Comparison of ENCODE assay signal across 21 mouse cellular contexts in the genomic region with DNA sequence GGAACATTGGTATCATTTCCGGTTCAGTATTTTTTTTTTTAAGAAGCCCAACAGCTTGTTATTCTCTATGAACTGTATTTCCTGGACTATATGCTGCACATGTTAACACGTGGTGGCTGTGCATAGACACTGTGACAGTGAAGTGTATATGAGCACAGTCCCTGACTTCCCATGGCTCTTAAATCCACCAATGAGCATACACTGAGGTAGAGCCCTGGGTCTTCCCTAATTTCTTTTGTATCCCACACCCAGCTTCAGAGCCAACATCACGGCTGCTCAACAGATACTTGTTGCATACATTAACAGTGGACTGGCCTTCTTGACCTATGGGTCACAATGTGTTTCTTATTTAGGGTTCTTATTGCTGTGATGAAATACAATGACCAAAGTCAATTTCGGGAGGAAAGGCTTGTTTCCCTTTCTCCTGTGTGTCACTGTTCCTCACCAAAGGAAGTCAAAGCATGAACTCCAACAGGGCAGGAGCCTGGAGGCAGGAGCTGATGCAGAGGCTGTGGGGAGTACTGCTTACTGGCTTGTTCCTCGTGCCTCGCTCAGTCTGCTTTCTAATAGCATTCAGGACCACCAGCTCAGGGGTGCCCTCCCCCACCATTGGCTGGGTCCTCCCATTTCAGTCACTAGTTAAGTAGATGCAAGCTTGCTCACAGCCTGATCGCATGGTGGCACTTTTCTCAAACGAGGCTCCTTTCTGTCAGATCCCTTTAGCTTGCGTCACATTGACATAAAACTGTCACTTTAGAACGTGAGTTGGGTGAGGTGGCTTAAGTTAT.
DNase-seq lines count a peak whose midpoint lies in the region; ATAC-seq lines count a peak whose summit lies in the region.
"Had no signal": no experiment of that assay in that cellular context is flagged by ENCODE, and none has a peak within 500 bp of the region (broad histone marks: within the 10 kb centered on the region; RNA-seq: fewer than 3 reads in every experiment).

No protein-coding gene starts in this region.

- ATAC-seq in midbrain, embryonic 15.5 days (replicated peaks), result no peak
- ATAC-seq in forebrain, embryonic 12.5 days (ENCODE audit: low FRiP score), result 0 out of 2 replicates have a peak, but pooled peaks have one; percentile 41
- ATAC-seq in limb, embryonic 11.5 days (ENCODE audit: insufficient number of reproducible peaks, low FRiP score, low TSS enrichment, low read depth), result no peak
- ATAC-seq: inflammation-experienced regulatory T-cells, adult 6 months; liver, embryonic 12.5 days had no signal

- no peaks in the 10 kb centered on the region for H3K27me3 ChIP-seq in midbrain, embryonic 10.5 days (ENCODE audit: low read depth, poor library complexity, severe bottlenecking)
- H3K27me3 ChIP-seq in midbrain, embryonic 15.5 days (replicated peaks), result no peaks in the 10 kb centered on the region
- no peaks in the 10 kb centered on the region for H3K27me3 ChIP-seq in forebrain, embryonic 12.5 days
- no peaks in the 10 kb centered on the region for H3K27me3 ChIP-seq in limb, embryonic 11.5 days (ENCODE audit: control insufficient read depth, insufficient read depth, low read length)
- H3K27me3 ChIP-seq: CH12.LX; embryonic facial prominence, embryonic 13.5 days; liver, embryonic 12.5 days; midbrain, embryonic 12.5 days had no signal

- no peak overlapping the region for H3K4me2 ChIP-seq in midbrain, embryonic 15.5 days
- H3K4me2 ChIP-seq in forebrain, embryonic 12.5 days, result no peak overlapping the region
- H3K4me2 ChIP-seq in limb, embryonic 11.5 days (ENCODE audit: low read depth, severe bottlenecking), result no peak overlapping the region
- H3K4me2 ChIP-seq: embryonic facial prominence, embryonic 13.5 days; liver, embryonic 12.5 days; midbrain, embryonic 12.5 days had no signal

- H3K4me1 ChIP-seq in midbrain, embryonic 10.5 days, result peaks cover 8% of the 10 kb centered on the region
- H3K4me1 ChIP-seq in midbrain, embryonic 15.5 days, result no peaks in the 10 kb centered on the region
- peaks cover 4% of the 10 kb centered on the region; the same call in 1 of the 2 replicates for H3K4me1 ChIP-seq in forebrain, embryonic 12.5 days
- peaks cover 10% of the 10 kb centered on the region for H3K4me1 ChIP-seq in limb, embryonic 11.5 days (ENCODE audit: control insufficient read depth, insufficient read depth, low read length)
- H3K4me1 ChIP-seq: liver, embryonic 12.5 days had no signal

- H3K9ac ChIP-seq in midbrain, embryonic 15.5 days, result no peak overlapping the region
- H3K9ac ChIP-seq in forebrain, embryonic 12.5 days, result no peak overlapping the region
- H3K9ac ChIP-seq in limb, embryonic 11.5 days (ENCODE audit: low read length), result no peak overlapping the region
- H3K9ac ChIP-seq: embryonic facial prominence, embryonic 13.5 days; liver, embryonic 12.5 days; midbrain, embryonic 12.5 days had no signal

- 0 out of 2 replicates have a peak overlapping the region, but pooled peaks have one; percentile 17 for H3K27ac ChIP-seq in midbrain, embryonic 10.5 days (replicated peaks)
- H3K27ac ChIP-seq in midbrain, embryonic 15.5 days, result no peak overlapping the region
- H3K27ac ChIP-seq in forebrain, embryonic 12.5 days, result no peak overlapping the region
- H3K27ac ChIP-seq in limb, embryonic 11.5 days (replicated peaks; ENCODE audit: low read depth, low read length), result no peak overlapping the region
- H3K27ac ChIP-seq: embryonic facial prominence, embryonic 13.5 days; left cerebral cortex, adult 2 months; liver, embryonic 12.5 days; macrophage; midbrain, embryonic 12.5 days had no signal

- H3K4me3 ChIP-seq in midbrain, embryonic 10.5 days, result no peak overlapping the region
- H3K4me3 ChIP-seq in midbrain, embryonic 15.5 days, result no peak overlapping the region
- no peak overlapping the region for H3K4me3 ChIP-seq in forebrain, embryonic 12.5 days (replicated peaks)
- no peak overlapping the region for H3K4me3 ChIP-seq in limb, embryonic 11.5 days (ENCODE audit: low read depth, low read length)
- H3K4me3 ChIP-seq: embryonic facial prominence, embryonic 13.5 days; left cerebral cortex, adult 2 months; liver, embryonic 12.5 days; midbrain, embryonic 12.5 days had no signal

- no peaks in the 10 kb centered on the region for H3K36me3 ChIP-seq in midbrain, embryonic 10.5 days
- H3K36me3 ChIP-seq in midbrain, embryonic 15.5 days (replicated peaks), result no peaks in the 10 kb centered on the region
- no peaks in the 10 kb centered on the region for H3K36me3 ChIP-seq in forebrain, embryonic 12.5 days (replicated peaks)
- no peaks in the 10 kb centered on the region for H3K36me3 ChIP-seq in limb, embryonic 11.5 days (ENCODE audit: control insufficient read depth, insufficient read depth, low read length)
- H3K36me3 ChIP-seq: embryonic facial prominence, embryonic 13.5 days; liver, embryonic 12.5 days; midbrain, embryonic 12.5 days had no signal

- WGBS in midbrain, embryonic 10.5 days, result 54% methylated on average over 10 of the region's 10 CpGs
- WGBS in midbrain, embryonic 15.5 days, result 49% methylated on average over 10 of the region's 10 CpGs
- WGBS in forebrain, embryonic 12.5 days, result 54% methylated on average over 10 of the region's 10 CpGs
- WGBS in limb, embryonic 11.5 days, result 20% methylated on average over 10 of the region's 10 CpGs

- H3K9me3 ChIP-seq in midbrain, embryonic 10.5 days (replicated peaks), result no peaks in the 10 kb centered on the region
- no peaks in the 10 kb centered on the region for H3K9me3 ChIP-seq in midbrain, embryonic 15.5 days
- no peaks in the 10 kb centered on the region for H3K9me3 ChIP-seq in forebrain, embryonic 12.5 days
- no peaks in the 10 kb centered on the region for H3K9me3 ChIP-seq in limb, embryonic 11.5 days (ENCODE audit: control insufficient read depth, low read length)
- H3K9me3 ChIP-seq: embryonic facial prominence, embryonic 13.5 days; liver, embryonic 12.5 days; midbrain, embryonic 12.5 days had no signal

- DNase-seq in midbrain, embryonic 10.5 days (ENCODE audit: low spot score), result peak; percentile 37
- peak; percentile 41 for DNase-seq in embryo, embryonic 11 days
- peak; percentile 59 for DNase-seq in limb, embryonic 11.5 days (ENCODE audit: low spot score)
- DNase-seq in right cerebral cortex, adult 2 months (ENCODE audit: low spot score in 2 of 2), result no peak
- DNase-seq in spleen, postnatal 14 days (ENCODE audit: low spot score in 2 of 2), result no peak
- DNase-seq: cerebellum, adult 11-12 months; gastrocnemius, postnatal 25 days; kidney, adult 2 months; left cerebral cortex, postnatal 4 days; lung, adult 2 months; right cerebral cortex, postnatal 4 days; thymus, postnatal 25 days had no signal

Comparison
In these comparisons a context has a peak if more than half of its experiments do, and no peak if none do; other contexts are left out.
1. DNase-seq: peak in midbrain, embryonic 10.5 days (single experiment), embryo, embryonic 11 days (single experiment) and limb, embryonic 11.5 days (single experiment); none in right cerebral cortex, adult 2 months (0 of 2) and spleen, postnatal 14 days (0 of 2).